Mouse (Mus musculus): Measurements from ENCODE around the gene Ccnq.

DNA sequence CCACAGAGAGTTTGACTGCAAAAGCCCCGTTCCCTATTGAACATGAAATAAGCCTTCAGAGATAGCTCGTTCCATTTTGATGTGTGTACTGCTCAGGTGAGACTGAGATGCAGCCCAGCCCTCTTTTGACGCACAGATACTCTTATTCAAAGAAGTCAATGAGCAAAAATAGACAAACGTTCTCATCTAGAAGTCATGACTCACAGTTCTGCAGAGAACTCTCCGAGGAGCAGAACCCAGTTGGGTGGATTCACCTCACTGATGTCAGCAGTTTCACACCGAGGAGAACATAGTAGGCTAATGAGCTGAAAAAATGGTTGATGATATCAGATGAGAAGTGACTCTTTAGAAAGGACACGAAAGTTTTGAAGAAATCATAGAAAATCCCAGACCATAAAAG is 5.3 kb downstream of the Ccnq start:
- TF ChIP-seq POLR2A (IDR thresholded peaks at IDR 0.05; ENCODE audit: low read depth, low read length): no peak
- no peak for TF ChIP-seq CTCF (conservative IDR thresholded peaks at IDR 0.05; ENCODE audit: insufficient read depth, insufficient read length, low read depth, low read length)
